Mouse (Mus musculus) lung, postnatal 4 days (tissue): Measurements from ENCODE around the gene Hist1h1c.

Experiments
- DNase-seq, 2 experiments: peaks; one replicate each; pipeline ENCODE4 v3.0.0; 2021

The Hist1h1c gene

DNA sequence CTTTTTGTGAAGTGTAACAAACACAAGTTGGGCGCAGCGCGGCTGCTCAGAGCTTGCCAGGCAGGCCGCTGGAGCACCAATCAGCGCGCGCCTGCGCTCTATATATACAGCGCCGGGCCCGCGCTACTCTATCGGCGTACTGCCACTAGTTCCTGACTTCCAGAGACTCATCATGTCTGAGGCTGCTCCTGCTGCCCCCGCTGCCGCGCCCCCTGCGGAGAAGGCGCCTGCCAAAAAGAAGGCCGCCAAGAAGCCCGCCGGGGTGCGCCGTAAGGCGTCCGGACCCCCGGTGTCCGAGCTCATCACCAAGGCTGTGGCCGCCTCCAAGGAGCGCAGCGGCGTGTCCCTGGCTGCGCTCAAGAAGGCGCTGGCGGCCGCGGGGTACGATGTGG is at the start of gene Hist1h1c:
Gene Hist1h1c, plus strand, starts transcription at position 132 of the 392 bp plus-strand sequence.
- peak; percentile 95 to 96 for DNase-seq

DNA sequence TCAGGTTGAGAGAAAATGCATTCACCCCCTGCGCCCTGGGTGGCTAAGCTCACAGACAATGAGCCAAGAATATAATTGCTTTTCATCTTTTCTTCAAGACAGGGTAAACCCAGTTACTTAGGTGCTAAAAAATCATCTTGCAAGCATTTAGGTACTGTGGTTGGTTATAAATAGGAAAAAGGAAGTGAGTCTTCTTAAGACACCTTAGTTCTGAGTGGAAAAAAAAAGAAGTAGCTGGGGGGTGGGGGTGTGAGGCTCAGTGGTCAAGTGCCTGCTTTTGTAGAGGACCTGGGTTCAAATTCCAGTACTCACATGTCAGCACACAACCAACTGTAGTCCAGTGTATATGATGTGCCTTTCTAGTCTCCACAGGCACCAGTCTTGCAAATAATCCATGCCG is 49.7 kb upstream of the Hist1h1c start:
- no peak for DNase-seq

DNA sequence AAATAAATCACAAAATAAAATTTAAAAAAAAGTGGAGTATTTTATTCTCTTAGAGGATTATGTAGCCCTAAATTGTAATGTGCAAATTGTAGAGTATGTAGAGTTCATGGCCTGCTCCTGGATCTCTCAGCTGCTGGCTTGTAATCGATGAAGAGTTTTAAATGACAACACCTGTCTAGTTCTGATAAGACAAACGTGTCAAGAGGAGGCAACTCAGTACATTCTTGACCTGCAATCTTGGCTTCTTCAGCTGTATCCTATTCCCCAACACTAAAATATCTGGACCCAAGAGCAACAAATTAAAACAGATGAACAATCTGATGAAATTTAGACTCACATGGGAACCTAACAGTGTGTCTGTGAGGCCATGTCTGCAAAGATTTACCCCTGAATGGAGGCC is 49.1 kb upstream of the Hist1h1c start:
- DNase-seq = no peak

DNA sequence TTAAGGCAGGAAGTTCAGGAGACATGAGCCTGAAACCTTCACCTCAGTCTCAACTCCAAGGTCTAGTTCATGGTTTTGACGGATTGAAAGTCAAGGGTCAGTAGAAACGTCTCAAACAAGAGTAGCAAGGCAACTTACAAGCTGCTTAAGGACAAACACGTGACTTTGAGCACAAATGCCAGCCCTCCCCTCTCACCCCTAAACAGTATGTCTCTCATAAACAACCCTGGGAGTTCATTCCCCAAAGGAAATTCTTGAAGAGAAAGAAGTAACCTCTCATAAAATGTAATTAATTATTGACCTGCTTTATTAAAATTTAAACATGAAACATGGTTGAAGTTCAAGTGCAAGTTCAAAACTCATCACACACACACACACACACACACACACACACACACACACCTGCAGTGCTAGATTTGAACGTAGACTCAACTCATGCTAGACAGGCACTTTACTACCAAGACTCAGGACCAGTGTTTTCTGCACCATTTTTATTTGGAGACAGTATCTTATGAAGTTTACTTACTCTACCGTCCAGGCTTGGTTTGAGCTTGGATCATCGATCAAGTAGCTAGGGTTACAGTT is 44.7 kb upstream of the Hist1h1c start:
- peak in 1 of 2 experiments; percentile 3 for DNase-seq

- peak in 1 of 2 experiments; percentile 3 for DNase-seq
Measured at GRCm38 (mm10) chr13:23694956-23695355, 43.7 kb upstream of the Hist1h1c start.

DNA sequence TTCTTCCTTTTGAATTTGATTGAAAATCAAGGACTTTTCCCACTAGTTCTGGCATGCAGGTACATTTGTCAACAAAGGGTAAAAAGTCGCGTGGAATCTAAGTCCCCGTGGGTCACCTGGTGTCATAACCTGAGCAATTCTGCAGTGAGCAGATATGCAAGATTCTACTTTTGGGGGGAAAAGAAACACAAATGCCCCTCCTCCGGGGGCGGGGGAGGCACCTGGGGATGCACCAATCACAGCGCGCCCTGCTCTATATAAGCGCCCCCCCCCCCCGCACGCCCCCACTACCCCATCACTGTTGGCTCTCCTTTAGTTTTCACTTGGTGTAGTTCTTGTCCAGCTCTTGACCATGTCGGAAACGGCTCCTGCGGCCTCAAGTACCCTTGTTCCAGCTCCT is 43.1 kb upstream of the Hist1h1c start, which contains the start of gene Hist1h1t:
Gene Hist1h1t, plus strand, starts transcription at position 301 of the 400 bp plus-strand sequence.
- DNase-seq = peak in 1 of 2 experiments; percentile 4

DNA sequence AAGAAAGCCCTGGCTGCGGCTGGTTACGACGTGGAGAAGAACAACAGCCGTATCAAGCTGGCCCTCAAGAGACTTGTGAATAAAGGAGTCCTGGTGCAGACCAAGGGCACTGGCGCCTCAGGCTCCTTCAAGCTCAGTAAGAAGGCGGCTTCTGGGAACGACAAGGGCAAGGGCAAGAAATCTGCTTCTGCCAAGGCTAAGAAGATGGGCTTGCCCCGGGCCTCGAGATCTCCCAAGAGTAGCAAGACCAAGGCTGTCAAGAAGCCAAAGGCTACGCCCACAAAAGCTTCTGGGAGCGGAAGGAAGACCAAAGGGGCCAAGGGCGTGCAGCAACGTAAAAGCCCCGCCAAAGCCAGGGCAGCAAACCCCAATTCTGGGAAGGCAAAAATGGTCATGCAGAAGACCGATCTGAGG is 42.5 kb upstream of the Hist1h1c start:
- peak; percentile 37 to 40 for DNase-seq

DNA sequence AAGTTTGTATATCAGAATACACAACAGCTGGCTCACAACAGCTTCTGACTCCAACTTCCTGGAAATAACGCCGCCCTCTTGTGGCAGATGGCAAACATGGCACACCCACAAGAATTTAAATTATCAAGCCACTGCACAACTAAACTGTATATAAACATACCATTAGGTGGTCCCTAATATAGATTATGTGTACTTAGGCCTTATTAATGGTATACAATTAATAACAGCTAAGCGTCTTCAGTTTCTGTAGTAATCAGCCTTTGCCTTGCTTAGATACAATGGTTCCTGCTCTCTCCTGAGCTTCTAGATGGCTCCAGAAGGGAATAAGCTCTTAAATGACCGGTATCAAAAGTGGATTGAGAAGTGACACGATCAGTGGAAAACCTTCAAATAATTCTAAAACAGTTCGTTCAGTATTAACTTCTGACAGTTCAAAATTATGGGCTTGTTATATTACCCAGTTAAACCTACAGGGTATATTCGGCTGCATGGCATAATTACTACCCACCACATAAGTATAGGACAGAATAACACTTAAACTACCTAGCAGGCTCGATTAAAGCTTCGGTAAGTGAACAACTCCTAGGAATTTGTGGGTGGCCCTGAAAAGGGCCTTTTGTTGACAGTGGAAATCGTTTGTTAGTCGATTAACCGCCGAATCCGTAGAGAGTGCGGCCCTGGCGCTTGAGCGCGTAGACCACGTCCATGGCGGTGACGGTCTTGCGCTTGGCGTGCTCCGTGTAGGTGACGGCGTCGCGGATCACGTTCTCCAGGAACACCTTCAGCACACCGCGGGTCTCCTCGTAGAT is 40.9 kb upstream of the Hist1h1c start:
- peak; percentile 68 to 82 for DNase-seq

DNA sequence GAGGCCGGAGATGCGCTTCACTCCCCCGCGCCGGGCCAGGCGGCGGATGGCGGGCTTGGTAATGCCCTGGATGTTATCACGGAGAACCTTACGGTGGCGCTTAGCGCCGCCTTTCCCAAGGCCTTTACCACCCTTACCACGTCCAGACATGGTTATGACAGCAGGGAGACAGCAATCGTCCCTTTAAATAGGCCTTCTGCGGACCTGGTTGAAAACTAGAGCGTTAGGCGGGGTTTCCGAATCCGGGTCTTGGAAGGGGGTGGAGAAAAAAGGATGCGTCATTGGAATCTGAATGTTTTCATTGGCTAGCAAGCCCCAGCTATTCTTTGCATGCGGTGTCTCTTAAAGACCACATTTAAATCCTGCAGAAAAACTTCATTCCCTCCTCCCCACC is 40.3 kb upstream of the Hist1h1c start, which contains the start of gene Hist1h4c:
Gene Hist1h4c, minus strand, starts transcription at position 155 of the 394 bp plus-strand sequence.
- peak; percentile 96 to 100 for DNase-seq

- DNase-seq = peak in 1 of 2 experiments; percentile 2
Measured at GRCm38 (mm10) chr13:23698996-23699395, 39.6 kb upstream of the Hist1h1c start.

DNA sequence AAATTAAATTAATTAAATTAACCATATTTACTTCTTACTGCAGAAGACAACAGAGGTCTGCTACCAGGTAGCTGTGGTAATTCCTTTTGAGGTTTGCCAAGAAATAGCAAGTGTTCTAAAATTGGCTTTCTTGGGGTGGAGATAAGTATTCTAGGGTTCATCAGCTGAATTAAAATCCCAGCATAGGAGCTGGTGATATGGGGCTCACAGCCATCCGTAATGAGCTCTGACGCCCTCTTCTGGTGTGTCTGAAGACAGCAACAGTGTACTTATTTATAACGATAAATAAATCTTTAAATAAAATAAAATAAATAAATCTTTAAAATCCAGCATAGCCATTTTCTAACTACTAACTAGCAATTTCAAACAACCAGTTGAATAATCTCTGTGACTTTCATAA is 38.8 kb upstream of the Hist1h1c start:
- no peak for DNase-seq

DNA sequence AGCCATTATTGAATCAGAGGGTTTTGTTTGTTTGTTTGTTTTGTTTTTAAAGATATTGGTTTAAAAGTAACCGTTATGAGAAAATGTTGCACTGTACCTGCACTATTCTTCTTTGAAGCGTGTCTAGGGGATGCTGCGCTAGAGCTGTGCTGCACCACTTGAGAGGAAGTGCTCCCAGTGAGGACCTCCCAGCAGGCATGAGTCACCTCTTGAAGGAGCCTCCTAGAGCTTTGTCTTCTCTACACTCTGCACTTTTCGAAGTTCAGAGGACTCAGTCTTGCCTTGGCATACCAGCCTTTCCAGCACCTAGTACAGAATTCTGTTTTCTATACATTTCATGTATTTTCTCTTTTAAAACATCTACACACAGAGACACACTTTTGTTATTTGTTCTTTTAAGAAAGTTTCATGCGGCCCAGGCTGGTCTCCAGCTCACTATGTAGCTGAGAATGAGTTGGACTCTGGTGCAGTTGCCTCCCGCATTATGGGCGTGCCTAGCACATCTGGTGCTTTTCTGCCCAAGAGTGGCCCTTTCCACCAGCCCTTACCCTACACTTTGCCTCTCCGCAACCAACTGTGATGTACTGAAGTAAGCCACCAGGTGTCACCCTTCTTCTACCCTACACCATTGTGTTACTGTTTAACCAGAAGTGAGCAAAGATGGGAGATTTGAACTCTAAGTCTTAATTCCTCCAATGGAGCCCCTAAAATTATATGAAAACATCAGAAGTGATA is 37.7 kb upstream of the Hist1h1c start:
- peak; percentile 56 to 82 for DNase-seq

DNA sequence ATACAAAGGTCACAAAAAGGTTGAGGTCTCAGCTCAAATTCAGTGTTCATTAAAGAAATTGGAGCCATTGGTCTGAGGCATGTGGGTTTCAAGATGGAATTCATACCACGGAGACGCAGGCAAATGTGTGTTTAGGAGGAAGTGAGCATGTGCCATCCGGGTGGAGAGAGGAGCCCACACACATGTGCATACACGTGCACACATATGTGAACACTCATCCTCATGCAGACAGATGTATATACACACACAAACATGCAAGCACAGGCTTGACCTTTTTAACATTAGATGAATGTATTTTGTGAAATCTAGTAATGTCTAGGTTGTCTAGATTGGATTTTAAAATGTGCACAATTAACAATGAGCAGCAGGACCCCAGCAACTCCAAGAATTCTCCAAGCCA is 36.4 kb upstream of the Hist1h1c start:
- DNase-seq = no peak

DNA sequence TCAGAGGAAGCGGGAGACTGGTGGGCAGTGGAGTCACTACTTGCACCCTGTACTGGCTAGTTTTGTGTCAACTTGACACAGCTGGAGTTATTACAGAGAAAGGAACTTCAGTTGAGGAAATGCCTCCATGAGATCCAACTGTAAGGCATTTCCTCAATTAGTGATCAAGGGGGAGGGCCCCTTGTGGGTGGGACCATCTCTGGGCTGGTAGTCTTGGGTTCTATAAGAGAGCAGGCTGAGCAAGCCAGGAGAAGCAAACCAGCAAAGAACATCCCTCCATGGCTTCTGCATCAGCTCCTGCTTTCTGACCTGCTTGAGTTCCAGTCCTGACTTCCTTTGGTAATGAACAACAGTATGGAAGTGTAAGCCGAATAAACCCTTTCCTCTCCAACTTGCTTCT is 35.8 kb upstream of the Hist1h1c start:
- DNase-seq = peak in 1 of 2 experiments; percentile 4

DNA sequence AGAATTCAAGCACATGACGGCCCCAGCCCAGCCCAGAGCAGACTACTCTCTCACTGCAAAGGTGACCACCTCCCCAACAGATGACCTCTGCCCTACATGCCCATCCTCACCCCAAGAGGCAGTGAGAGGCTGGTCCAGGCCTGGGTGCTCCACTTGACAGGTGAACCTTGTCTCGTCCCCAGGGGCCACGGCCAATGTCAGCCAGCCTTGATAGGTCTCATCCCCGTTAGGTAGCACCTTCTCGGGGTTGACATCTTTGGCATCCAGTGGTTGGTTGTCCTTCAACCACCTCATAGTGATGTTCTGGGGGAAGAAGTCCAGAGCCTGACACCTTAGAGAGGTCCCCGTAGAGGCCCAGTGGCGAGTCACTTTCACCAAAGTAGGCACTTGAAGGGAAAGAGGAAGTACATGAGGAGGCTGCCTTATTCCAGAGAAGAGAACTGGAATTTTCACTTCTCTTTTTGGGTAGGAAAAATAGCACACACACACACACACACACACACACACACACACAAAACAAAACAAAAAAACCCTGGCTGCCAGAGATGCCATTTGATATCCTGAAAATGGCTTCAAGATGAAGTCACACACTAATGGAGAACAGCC is 32.8 kb upstream of the Hist1h1c start:
- DNase-seq = peak in 1 of 2 experiments; percentile 16

DNA sequence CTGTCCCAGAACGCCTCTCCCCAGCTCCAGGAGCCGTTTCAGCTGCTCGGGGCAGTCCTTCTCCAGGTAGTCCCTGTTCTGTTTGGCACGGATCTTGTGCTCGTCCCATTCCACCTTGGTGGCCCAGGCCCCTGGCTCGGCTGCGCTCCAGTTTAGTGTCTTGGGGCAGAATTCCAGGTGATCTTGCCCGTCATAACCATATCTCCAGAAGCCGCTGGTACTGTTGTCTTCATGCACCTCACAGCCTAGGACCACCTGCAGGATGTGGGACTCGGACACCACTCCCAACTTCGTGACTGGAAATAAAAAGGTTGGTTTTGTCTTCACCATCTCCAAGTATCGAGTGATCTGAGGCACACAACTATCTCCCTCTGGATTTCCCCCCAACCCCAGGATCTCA is 31.8 kb upstream of the Hist1h1c start:
- peak in 1 of 2 experiments; percentile 2 for DNase-seq

DNA sequence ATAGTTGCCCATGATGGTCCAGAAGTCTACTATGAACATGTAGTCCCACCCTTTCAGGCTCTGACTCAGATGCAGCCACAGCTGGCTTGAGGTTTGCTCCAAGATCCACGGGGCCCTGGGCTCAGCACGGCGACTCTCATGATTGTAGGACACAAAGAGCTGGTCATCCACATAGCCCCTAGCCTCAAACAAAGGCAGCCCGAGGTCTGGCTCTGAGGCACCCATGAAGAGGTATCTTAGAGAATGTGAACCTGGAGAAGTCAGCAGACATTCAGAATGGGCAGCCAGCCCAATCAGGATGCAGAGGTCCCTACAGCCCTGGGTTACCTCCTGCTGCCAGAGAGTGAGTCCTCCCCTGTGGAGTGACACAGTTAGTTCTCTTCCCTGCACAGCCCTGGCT is 30.6 kb upstream of the Hist1h1c start:
- no peak for DNase-seq

DNA sequence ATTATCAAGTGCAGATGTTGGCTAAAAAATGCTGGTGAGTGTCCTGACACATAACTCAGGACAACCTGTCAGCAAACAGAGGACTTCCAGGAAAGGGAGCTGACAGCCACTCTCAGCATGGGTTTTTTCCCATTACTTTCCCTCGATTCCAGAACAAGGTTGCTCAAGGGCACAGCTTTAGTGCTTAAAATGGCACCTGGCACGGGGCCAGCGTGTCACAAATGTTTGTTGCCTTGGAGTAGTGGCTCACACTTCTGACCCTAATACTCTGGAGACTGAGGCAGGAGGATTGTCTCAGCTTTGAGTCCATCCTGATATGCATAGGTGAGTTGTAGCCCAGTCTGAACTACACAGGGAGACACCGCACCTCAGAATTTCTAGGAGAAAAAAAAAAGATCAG is 30.0 kb upstream of the Hist1h1c start:
- no peak for DNase-seq

DNA sequence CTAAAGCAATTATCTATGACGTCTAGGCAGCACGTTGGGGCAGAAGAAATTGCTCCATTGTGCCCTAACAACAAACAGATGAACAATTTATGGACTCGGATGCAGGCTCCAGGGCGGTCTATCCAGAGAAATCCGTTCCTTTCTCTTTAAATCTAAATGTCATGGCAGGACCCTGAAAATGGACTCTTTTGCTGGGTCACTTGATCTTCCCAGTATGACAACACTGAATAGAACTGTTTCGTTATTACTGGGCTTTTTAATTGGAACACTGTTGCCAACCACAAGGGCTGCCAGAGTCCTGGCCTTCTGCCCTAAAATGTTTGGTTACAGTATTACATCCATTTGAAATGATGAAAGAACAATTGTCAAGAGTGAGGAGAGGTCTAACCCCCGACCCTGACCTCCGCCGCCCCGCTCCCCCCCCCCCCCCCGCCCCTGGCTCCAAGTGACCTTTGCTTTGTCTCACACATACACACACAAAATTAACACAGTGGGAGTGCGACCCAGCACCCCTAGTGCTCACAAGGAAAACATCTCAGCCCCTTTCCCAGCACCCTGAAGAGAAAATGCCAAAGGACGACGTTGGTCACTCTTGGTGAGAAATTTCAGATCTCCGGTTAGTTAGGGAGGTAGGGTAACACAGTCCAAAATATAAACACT is 28.8 kb upstream of the Hist1h1c start:
- no peak for DNase-seq

DNA sequence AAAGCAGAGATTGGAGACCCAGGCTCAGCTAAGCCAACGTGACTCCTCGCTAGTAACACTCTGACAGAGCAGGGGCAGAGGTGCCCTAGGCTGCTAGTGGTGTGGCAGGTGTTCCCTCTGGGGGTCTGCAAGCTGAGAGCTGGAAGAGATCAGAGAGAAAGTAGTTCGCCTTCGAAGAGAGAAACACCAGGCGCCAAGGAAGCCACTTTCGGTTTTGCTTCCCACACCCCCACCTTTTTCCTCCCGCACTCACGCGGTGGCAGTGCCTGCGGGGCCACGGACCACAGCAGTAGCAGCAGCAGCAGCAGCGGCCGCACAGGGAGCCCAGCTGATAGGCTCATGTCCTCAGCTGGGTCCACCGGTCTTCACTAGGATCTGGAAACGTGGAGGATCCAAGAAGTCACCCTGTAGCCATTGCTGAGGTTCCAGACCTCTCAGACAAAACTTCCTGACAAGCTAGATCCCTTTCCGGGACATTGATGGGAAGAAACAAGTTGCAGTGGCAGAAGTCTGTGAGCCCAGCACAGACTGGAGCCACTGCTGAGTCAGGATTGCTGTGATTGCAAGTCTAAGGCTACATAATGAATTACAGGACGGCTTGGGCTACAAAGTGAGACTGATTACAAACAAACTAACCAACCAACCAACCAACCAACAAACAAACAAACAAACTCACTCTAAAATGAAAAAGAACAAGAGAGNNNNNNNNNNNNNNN is 28.1 kb upstream of the Hist1h1c start, which contains the start of gene Hfe:
Gene Hfe, minus strand, starts transcription at position 481 of the 716 bp plus-strand sequence.
- peak; percentile 65 to 69 for DNase-seq

- DNase-seq = no peak
Measured at GRCm38 (mm10) chr13:23716261-23717042, 22.2 kb upstream of the Hist1h1c start.
